Mouse (Mus musculus) c-Kit-positive CD71-positive TER-119-positive erythroid progenitor cells, embryonic 14.5 days (primary cell): Measurements from ENCODE around the gene Hps5.
"Not testable (repeated sequence)": the region's sequence is repeated elsewhere in the genome, so short reads cannot be mapped to it uniquely, and the experiment has no call there.

Experiments
- DNase-seq: peaks from one replicate; pipeline ENCODE4 v3.0.0-alpha.2; 2013; ENCODE audit warnings: low spot score

Gene Hps5

DNA sequence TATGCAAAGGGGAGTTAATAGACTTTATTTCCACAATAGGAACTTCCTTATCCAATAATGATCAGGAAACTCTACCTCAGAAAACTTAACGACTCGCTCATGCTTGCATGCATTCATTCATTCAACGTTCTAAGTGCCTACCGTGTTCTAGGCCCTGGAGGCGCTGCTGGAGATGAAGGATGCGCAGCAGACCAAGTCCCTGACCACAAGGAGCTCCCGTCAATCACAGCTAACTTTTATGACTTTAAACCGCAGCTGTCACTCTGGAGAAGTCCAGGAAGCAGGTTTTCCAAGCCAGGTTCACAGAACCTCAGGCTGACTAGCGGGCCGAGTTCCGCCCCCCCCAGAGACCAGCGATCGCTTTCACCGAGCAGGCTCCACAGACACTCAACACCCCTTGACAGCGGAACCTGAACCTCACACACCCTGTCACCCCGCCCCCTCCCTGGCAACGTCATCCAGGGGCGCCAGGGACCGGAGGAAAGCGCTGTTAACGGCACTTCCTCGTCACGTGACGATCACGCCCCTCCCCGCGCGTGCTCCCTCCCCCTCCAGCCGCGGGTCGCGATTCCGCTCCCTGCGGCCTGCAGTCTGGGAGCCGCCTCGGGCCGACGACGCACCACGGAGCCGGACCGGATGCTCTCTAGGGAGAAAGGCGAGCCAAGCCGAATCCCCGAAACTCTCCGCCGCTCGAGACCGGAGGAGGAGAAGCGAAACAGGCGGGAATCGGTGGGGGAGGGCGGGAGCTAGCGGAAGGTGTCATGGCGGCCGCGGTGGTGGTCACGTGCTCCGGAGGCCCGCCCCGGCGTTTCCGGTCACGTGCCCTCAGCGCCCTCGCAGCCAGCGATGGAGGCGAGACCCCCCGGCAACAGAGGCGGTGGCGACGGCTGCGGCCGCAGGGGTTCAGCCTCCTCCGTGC, at the start of gene Hps5, which contains the start of gene Gtf2h1:
Gene Hps5 (minus strand): TSS at position 778 of the 919 bp plus-strand sequence.
Gene Gtf2h1 (plus strand): TSS at position 817 of the 919 bp plus-strand sequence.
- peak; percentile 97 for DNase-seq

DNA sequence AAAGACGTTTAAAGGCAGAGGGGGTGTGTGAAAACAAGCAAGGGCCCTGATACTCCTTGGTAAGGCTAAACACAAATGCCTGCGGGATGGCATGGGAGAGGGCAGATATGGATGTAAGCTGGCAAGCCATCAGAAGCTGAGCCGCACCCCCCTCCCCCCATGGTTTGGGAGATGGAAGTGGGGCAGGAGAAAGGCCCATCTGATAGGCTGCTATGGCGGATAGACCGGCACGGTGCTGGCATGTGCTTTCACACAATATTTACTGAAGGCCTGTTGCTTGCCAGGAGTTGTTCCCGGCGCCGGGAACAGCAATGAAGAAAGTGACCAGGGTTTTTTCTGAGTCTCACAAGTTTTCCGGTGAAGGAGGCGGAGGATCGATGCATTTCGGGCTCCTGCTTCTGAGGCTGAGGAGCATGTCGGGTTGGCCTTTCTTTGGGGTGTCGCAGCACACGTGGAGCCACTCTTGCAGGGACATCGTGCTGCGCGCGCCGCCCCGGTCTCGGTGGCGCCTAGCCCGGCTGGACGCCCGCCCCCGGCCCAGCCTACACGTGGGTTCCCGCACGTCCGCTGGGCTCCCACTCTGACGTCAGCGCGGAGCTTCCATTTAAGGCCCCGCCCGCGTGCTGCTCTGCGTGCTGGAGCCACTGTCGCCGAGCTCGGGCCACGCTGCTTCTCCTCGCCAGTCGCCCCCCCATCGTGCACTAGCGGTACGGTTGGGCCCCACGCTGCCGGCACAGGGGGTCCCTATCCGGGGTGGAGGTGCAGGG, 49.5 kb upstream of the Hps5 start:
- DNase-seq, result peak; percentile 68

DNA sequence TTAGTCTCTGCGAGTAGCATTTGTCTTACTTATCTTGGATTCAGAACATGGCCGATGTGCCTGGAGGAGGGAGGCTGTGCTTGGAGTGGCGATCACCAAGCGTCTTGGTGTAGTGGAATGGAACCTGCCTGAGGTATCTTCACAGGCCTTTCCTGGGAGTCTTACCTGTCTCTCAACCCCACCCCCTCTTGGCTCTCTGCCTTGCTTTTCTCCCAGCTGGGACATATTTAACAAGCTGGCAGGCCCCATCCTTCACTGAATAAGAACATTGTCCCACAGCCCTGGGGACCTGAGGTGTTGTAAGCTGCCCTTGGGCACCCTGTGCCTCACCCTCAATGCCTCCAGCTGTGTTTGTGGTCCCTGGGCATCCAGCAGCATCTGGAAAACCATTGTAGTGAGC, 47.7 kb upstream of the Hps5 start:
- no peak for DNase-seq

DNA sequence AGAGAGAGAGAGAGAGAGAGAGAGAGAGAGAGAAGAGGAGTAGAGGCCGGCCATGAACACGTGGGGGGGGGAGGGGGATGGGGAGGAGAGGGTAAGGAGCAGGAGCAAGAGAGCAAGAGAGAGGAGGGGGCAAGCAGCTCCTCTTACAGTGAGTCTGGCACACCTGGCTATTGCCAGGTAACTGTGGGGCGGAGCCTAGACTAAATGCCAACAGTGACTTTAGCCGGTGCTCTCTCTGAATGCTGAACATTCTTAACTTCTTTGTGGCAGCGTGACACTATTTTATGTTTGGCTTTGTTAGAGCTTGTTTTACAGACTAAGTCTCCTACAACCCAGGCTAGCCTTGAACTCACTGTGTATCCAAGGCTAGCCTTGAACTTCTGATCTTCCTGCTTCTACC, 46.4 kb upstream of the Hps5 start:
- DNase-seq, result no peak

DNA sequence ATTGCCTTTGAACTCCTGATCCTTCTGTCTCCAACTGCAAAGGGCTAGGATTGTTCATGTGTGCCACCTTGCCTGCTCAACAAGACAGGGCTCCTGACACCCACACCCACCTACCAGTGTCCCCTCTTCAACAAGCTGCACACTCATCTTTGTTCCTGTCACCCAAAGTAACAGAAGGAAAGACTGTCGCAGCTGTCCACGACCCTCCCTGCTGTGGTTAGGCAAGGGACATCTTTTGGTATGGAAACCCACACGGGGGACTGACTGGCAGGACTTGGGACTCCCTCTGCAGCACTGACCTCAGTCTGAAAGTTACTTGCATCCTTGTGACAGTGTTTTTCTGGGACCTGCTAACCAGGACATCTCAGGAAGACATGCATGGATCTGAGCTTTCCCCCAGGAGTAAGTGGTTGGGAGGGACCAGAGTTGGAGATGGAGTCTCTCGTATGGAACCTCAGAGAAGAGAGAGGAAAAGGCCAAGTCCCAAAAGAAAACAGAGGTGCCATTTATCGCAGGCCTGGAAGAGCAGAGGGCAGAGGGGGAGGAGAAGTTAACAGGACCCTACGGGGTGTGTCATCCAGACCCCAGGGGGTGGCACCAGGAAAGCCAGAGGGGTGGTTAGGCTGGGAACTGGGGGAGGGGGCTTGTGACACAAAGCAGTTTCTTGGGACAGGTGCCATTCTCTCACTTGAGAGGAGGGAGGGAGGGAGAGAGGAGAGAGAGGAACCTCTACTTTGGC, 45.1 kb upstream of the Hps5 start, which contains the start of gene Ldha:
Gene Ldha (plus strand): TSS at position 689 of the 739 bp plus-strand sequence.
- DNase-seq, result no peak

DNA sequence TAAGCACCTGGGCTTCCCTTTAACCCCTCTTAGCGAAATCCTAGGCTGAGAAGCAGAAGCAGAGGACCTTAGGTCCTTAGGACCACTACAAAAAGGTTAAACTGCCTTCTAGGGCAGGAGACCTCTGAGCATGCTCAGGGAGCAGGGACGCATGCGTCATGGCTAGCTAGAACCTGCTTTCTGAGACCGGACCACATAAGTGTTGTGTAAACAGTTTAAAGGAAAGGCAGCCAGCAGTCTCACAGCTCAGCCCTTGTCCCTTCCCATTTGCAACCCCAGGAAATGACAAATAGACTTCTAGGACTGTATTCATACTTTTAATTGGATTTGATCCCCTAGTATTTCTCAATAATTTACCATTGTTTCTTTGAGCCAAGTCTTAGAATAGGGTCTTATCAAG, 44.5 kb upstream of the Hps5 start:
- DNase-seq, result no peak

DNA sequence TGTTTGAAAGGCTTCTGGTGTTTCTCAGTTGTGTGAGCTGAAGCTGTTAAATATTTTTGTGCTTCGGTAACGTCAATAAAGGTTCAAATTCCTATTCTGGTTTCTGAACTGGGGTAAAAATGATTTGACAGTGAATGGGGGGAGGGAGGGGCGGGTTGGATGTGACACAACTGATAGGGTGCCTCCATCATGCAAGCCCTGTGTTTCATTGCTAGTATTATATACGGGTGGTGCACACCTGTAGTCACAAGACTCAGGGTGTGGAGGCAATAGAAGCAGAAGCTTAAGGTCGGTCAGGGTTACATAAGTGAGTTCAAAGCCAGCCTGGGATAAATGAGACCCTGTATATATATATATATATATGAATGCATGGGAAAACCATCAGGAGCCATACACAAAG, 44.0 kb upstream of the Hps5 start:
- no peak for DNase-seq

DNA sequence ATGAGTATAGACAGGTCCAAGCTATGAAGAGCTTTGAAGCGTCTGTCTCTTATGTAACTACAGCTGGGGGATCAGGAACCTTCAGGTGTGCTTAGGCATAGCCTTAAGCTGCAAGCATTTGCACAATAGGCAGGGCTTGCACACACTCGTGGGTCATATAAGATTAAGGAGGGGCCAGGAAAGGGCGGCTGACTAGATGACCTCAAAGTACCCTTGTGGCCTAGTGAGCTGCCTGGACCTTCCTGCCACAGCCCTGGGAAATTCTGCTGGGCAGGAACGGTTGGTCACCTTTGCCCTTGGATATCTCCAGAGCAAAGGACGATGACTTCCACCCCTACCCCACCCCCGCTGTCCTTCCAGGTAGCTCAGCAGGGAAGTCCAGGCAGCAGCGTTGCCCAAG, 43.6 kb upstream of the Hps5 start:
- no peak for DNase-seq

DNA sequence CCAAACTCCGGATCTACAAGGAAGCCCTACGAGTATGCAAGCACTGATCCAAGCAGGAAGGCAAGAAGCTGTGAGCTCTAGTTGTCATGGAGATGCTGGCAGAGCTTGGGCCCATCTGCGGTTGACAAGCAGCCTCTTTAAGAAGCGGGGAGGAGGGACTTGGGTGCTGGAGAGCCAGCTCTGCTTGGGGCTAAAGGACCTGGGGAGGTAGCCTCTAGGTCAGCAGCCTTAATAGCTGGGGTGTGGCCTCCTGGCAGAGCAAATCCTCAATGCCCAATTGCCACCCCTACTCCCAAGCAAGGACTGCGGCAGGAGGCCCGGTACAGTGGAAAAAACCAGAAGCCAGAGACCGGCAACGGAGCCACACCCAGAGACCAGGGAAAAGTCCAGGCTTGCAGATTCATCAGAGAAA, 43.0 kb upstream of the Hps5 start:
- no peak for DNase-seq

DNA sequence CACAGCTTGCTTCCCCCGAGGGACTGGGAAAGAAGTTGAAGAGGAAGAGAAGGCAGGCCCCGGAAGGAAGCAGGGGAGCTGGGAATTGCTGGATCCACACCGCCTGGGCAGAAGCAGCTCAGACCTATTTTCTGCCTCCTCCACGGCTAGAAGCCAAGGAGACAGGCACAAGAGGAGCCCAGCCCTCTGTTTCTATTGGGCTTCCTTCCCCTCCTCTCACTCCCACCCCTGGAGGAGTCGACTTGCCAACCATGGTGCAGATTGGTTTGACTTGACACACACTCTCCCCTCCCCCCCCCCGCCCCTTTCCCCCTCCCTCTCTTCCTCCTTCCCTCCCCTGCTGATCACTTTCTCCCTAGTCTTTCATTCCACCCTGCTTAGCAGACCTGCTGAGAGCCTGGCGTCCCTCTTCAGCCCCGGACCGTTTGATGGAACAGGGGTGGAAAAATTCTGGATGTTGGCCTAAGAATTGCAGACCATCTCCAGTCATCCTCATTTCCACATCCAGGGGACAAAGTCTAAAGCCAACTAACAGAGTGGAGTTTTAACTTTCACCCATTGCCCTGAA, 42.3 kb upstream of the Hps5 start:
- no peak for DNase-seq

DNA sequence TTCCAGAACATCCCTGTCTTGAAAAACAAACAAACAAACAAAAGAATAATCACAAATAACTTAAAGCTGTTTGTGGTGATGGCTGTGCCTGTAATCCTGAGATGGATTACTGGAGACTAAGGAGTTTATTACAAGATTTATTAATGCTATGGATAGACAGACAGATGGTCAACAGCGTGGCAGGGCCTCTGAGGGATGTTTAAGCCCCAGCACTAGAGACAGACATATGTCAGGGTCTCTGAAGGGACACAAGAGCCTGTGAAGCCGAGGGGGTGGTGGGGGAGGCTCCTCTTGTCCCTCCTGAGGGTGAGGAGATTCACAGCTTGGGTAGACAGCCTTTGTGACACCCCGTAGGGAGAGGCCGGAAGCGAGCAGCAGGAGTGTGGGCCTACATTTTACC, 41.2 kb upstream of the Hps5 start:
- DNase-seq, result no peak

DNA sequence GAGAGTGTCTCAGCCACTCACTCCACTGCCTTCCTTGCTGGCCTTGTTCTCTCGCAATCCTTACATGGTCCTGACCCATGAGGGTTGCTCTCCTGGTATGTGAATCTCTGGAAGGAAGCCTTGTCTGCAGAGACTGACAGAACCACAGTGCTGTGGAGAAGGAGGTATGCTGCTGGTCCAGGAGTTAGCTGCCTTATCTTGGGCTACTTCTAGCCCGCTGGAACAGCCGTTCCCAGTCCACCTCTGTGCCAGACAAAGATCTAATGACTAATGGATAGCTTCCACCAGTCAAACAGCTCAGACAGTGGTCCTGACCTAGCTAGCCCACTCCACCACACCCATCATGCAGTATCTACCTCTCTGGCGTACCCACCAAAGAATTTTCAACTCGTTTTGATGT, 40.5 kb upstream of the Hps5 start:
- DNase-seq, result no peak

DNA sequence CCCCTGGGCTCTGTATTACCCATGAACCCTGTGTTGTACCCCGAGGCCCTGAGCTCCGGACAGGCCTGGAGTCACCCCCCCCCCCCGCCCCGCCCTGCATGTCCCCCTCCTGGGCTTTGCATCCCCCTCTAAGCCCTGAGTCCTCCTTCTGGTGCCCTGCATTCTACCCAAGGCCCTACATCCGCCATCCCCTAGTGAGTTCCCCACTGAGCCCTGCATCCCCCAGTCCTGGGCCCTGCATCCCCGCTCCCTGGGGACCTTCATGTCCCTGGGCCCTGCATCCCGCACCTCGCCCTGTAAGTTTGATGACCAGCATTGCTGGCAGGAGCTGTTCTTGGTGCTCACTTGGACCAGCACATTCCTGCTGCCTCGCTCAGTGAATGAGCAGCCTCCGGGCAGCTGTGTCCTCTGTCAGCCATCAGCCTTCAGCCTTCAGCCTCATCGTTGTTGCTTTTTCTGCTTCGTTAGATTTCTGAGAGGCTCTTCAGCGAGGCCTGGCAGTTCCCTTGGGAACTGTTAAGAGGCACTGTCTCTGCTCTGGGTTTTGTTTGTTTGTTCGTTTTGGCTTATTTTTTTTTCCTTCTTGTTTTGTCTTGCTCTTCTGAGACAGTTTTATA, 39.2 kb upstream of the Hps5 start:
- DNase-seq, result no peak

DNA sequence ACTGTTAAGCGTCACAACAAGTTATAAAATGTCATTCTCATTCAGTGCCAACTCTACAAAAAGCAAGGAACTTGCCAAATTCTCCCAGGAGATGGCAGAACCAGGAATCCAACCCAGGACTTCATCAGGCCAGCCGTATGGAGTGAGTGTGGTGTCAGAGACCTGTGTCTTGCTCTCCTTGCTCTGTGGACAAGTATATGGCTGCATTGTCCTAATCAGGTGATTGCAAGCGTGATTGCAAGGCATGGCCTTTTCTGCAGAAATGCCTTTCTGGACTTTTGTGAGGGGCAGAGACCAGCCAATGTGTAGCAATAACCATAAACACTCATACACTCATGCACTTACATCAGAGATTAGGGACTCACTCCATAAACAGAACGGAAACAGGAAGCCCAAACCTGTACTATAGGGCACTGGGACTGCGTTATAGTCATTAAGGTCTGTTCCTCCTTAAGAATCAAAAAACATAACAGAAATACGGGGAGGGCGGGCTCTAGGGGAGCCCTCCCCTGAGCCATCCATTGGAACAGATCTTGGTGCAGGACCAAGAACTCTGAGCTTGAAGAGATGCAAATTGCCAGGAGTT, 37.9 kb upstream of the Hps5 start:
- no peak for DNase-seq

DNA sequence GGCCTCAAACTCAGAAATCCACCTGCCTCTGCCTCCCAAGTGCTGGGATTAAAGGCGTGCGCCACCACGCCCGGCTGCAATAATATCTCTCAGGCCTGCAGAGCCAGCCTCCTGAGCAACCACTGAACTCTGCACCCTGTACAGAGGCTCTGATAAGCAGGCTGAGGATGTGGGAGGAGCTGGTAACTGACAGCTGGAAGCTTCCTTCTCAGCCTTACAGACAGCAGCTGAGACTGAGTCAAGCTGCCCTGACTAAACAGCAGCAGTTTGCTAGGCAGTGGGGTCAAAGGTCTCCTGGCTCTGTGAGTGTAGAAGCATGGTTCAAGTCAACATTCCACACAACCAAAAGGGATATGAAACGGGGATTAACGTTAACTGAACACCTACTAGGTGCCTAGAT, 37.4 kb upstream of the Hps5 start:
- peak; percentile 64 for DNase-seq

DNA sequence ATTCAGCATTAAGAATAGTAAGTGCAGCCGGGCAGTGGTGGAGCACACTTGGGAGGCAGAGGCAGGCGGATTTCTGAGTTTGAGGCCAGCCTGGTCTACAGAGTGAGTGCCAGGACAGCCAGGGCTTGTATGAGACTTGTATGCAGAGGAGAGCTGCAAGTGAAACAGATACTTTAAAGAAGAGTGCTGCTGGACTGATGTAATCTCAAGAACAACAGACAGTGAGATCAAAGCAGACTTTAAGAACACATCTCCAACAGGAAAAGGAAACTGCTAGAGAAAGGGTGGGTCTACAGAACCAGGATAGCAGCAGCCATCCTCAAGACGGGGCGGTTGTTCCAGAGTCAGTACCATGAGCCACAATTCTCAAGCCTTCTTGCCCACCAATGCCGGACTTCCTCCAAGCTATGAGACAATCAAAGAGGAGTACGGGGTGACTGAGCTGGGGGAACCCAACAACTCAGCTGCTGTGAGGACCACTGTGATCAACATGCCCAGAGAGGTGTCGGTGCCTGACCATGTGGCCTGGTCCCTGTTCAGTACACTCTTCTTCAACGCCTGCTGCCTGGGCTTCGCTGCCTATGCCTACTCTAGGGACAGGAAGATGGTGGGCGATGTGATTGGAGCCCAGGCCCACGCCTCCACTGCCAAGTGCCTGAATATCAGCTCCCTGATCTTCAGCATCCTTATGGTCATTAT, 36.4 kb upstream of the Hps5 start:
- DNase-seq, result not testable (repeated sequence)

DNA sequence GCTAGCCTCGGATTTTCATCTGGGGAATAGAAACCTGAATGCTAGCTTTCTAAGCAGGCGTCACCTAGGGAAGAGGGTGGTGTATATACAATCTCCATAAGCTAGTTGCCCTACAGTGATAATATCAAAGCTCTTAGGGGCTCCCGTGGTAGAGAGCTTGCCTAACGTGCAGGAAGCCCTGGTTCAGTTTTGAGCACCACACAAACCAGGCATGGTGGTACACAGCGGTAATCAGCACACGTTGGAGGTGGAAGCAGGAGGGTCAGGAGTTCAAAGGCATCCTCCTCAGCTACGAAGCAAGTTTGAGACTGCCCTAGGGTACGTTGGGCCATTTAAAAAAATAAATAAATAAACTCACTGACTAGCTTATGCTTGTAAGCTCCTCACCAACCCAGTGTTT, 35.8 kb upstream of the Hps5 start:
- DNase-seq, result no peak

DNA sequence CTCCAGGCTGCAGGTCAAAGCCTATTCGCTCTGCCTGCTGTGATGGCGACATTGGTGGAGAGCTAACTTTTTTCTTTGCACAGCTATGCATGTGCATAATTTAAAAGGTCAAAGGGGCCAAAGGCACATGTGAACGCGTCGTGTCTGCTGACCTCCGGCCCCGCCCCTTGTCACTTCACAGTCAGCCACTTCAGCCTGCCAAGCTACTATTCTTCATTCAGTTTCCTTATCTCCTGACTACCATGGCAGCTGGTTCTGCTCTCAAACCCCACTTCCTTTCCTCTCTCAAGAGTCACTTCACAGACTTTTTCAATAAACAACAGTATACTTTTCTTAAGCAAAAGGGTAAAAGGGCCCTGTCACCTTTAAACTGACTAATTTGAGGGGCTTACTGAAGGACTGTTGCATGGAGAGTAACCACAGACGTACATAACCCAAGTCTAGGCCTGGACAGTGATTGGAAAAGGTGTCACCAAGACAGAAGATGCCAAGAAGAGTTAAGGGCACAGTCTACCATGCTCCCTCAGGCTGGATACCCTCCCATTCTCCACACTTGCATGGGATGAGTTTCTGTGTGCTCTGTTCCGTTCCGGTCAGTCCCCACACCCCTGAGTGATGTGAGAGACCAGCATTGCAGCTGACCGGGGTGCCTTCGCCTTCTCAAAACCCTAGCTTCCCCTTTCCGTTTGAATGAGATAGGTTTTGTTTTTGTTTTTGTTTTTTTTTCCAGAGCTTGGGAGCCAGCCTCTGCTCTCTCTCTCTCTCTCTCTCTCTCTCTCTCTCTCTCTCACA, 35.1 kb upstream of the Hps5 start:
- no peak for DNase-seq

DNA sequence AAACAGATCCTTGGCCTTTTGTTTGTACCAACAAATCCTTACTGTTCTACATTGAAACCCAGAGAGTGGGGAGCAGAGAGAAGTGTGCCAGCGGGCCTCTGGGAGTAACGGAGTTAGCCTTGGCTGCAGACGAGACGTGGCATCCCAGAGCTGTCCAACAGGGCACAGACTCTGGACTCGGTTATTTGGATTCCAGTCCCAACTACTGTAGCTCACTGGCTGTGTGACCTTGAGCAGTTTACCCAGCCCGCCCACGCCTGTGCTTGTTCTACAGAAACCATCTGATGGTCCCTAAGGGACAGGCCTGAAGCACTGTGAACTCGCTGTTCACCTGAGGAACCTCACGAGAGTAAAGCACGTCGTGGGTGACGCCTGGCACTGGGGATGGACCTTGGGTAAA, 34.0 kb upstream of the Hps5 start:
- no peak for DNase-seq

DNA sequence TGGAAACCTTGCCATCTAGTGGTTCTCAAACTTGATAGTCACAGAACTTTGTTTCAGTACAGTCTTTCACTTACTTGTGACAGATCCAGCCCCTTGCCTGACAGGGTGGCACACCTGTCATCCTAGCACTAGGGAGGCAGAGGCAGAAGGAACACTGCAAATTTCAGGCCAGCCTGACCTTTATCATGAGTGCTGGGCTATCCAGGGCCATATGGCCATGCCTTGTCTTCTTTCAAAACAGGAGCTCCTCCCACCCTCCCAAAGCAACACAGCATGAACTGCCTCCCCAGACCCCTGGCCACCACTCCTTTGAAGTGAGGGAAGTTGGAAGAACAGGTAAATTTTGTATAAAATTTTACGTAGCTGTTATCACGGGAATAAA, 31.9 kb upstream of the Hps5 start:
- no peak for DNase-seq
